Mouse (Mus musculus): ENCODE results near the gene Fto. TPM values are rescaled to one million over a fixed set of nuclear protein-coding genes. Genes with fewer than 3 reads are reported as not detected.
A peak's percentile ranks its signal among the peaks of the same experiment; 100 is the strongest.

The Fto gene
- polyA plus RNA-seq, 1 experiment from 2014 or later = 116 TPM

- Histone ChIP-seq H3K36me3 (peaks cover 21% of the 10 kb centered on the region), H3K4me2 (replicated peaks) (no peak overlapping the region), H3K4me3 (no peak overlapping the region), H3K27ac (no peak overlapping the region), H3K27me3 (no peaks in the 10 kb centered on the region), H3K9me3 (replicated peaks) (no peaks in the 10 kb centered on the region), H3K9ac (no peak overlapping the region), H3K4me1 (0 out of 2 replicates have a peak, but pooled peaks cover 10% of the 10 kb centered on the region)
- 85% methylated on average over 4 of the region's 4 CpGs for WGBS
- no peak for ATAC-seq (ENCODE audit: low FRiP score)
Observed at GRCm38 (mm10) chr8:91407880-91408279, 94.6 kb downstream of the Fto start.

GRCm38 (mm10) chr8:91410007-91410406, 96.7 kb downstream of the Fto start:
- ATAC-seq (ENCODE audit: low FRiP score) = no peak
- no peak overlapping the region for H3K4me2 ChIP-seq (replicated peaks)
- no peak overlapping the region for H3K9ac ChIP-seq
- peaks cover 16% of the 10 kb centered on the region for H3K36me3 ChIP-seq
- H3K4me1 ChIP-seq = 0 out of 2 replicates have a peak, but pooled peaks cover 10% of the 10 kb centered on the region
- WGBS = 88% methylated on average over 12 of the region's 12 CpGs
- H3K27ac ChIP-seq = no peak overlapping the region
- no peaks in the 10 kb centered on the region for H3K9me3 ChIP-seq (replicated peaks)
- no peaks in the 10 kb centered on the region for H3K27me3 ChIP-seq
- H3K4me3 ChIP-seq = no peak overlapping the region

- 82% methylated on average over 5 of the region's 5 CpGs for WGBS
- Histone ChIP-seq H3K4me1 (no peaks in the 10 kb centered on the region), H3K27ac (no peak overlapping the region), H3K4me2 (replicated peaks) (no peak overlapping the region), H3K4me3 (no peak overlapping the region), H3K9ac (no peak overlapping the region), H3K36me3 (no peaks in the 10 kb centered on the region), H3K9me3 (replicated peaks) (no peaks in the 10 kb centered on the region), H3K27me3 (no peaks in the 10 kb centered on the region)
- ATAC-seq (ENCODE audit: low FRiP score) = no peak
Observed at GRCm38 (mm10) chr8:91424491-91425074, 111.3 kb downstream of the Fto start.

GRCm38 (mm10) chr8:91425251-91425866, 112.0 kb downstream of the Fto start:
- no peak overlapping the region for H3K4me3 ChIP-seq
- no peak overlapping the region for H3K4me2 ChIP-seq (replicated peaks)
- no peaks in the 10 kb centered on the region for H3K9me3 ChIP-seq (replicated peaks)
- no peaks in the 10 kb centered on the region for H3K27me3 ChIP-seq
- 93% methylated on average over 10 of the region's 10 CpGs for WGBS
- no peak overlapping the region for H3K9ac ChIP-seq
- ATAC-seq (ENCODE audit: low FRiP score) = no peak
- H3K4me1 ChIP-seq = no peaks in the 10 kb centered on the region
- H3K27ac ChIP-seq = no peak overlapping the region
- no peaks in the 10 kb centered on the region for H3K36me3 ChIP-seq

- H3K4me3 ChIP-seq = no peak overlapping the region
- no peaks in the 10 kb centered on the region for H3K36me3 ChIP-seq
- ATAC-seq (ENCODE audit: low FRiP score) = no peak
- H3K9me3 ChIP-seq (replicated peaks) = no peaks in the 10 kb centered on the region; the same call in 1 of the 2 replicates
- WGBS = 81% methylated on average over 1 of the region's 1 CpGs
- H3K4me2 ChIP-seq (replicated peaks) = no peak overlapping the region
- no peaks in the 10 kb centered on the region for H3K4me1 ChIP-seq
- H3K9ac ChIP-seq = no peak overlapping the region
- H3K27me3 ChIP-seq = no peaks in the 10 kb centered on the region
- no peak overlapping the region for H3K27ac ChIP-seq
Observed at GRCm38 (mm10) chr8:91426496-91426895, 113.2 kb downstream of the Fto start.

GRCm38 (mm10) chr8:91430333-91430940, 117.1 kb downstream of the Fto start:
- no peak overlapping the region for H3K9ac ChIP-seq
- H3K9me3 ChIP-seq (replicated peaks) = peaks cover 5% of the 10 kb centered on the region; the same call in 1 of the 2 replicates
- no peaks in the 10 kb centered on the region for H3K36me3 ChIP-seq
- H3K4me3 ChIP-seq = no peak overlapping the region
- WGBS = 94% methylated on average over 3 of the region's 3 CpGs
- H3K27me3 ChIP-seq = no peaks in the 10 kb centered on the region
- H3K4me2 ChIP-seq (replicated peaks) = no peak overlapping the region
- no peak for ATAC-seq (ENCODE audit: low FRiP score)
- no peak overlapping the region for H3K27ac ChIP-seq
- H3K4me1 ChIP-seq = no peaks in the 10 kb centered on the region

GRCm38 (mm10) chr8:91436036-91436435, 122.7 kb downstream of the Fto start:
- peaks cover 7% of the 10 kb centered on the region; the same call in 1 of the 2 replicates for H3K36me3 ChIP-seq
- 97% methylated on average over 15 of the region's 15 CpGs for WGBS
- H3K27me3 ChIP-seq = no peaks in the 10 kb centered on the region
- H3K4me1 ChIP-seq = no peaks in the 10 kb centered on the region
- no peak overlapping the region for H3K9ac ChIP-seq
- no peak overlapping the region for H3K4me2 ChIP-seq (replicated peaks)
- ATAC-seq (ENCODE audit: low FRiP score) = no peak
- no peak overlapping the region for H3K27ac ChIP-seq
- 0 out of 2 replicates have a peak, but pooled peaks cover 10% of the 10 kb centered on the region for H3K9me3 ChIP-seq (replicated peaks)
- H3K4me3 ChIP-seq = no peak overlapping the region

- Histone ChIP-seq H3K9ac (no peak overlapping the region), H3K27ac (no peak overlapping the region), H3K4me3 (no peak overlapping the region), H3K4me2 (replicated peaks) (no peak overlapping the region), H3K36me3 (peaks cover 2% of the 10 kb centered on the region; the same call in 1 of the 2 replicates), H3K27me3 (no peaks in the 10 kb centered on the region), H3K4me1 (peaks cover 6% of the 10 kb centered on the region; the same call in 1 of the 2 replicates), H3K9me3 (replicated peaks) (no peaks in the 10 kb centered on the region)
- no peak for ATAC-seq (ENCODE audit: low FRiP score)
- WGBS = 69% methylated on average over 4 of the region's 4 CpGs
Observed at GRCm38 (mm10) chr8:91443911-91444310, 130.6 kb downstream of the Fto start.

- Histone ChIP-seq H3K27me3 (no peaks in the 10 kb centered on the region), H3K4me2 (replicated peaks) (no peak overlapping the region), H3K36me3 (peaks cover 2% of the 10 kb centered on the region; the same call in 1 of the 2 replicates), H3K27ac (peak overlapping the region; percentile 30; the same call in 1 of the 2 replicates), H3K9ac (no peak overlapping the region), H3K9me3 (replicated peaks) (no peaks in the 10 kb centered on the region), H3K4me3 (no peak overlapping the region), H3K4me1 (peaks cover 6% of the 10 kb centered on the region; the same call in 1 of the 2 replicates)
- no peak for ATAC-seq (ENCODE audit: low FRiP score)
- 74% methylated on average over 11 of the region's 11 CpGs for WGBS
Observed at GRCm38 (mm10) chr8:91444636-91445410, 131.5 kb downstream of the Fto start.

GRCm38 (mm10) chr8:91445516-91445915, 132.2 kb downstream of the Fto start:
- no peak for ATAC-seq (ENCODE audit: low FRiP score)
- Histone ChIP-seq H3K4me2 (replicated peaks) (no peak overlapping the region), H3K4me1 (peaks cover 6% of the 10 kb centered on the region; the same call in 1 of the 2 replicates), H3K4me3 (no peak overlapping the region), H3K27me3 (no peaks in the 10 kb centered on the region), H3K27ac (no peak overlapping the region), H3K9me3 (replicated peaks) (no peaks in the 10 kb centered on the region), H3K36me3 (peaks cover 2% of the 10 kb centered on the region; the same call in 1 of the 2 replicates), H3K9ac (no peak overlapping the region)
- 80% methylated on average over 10 of the region's 10 CpGs for WGBS

- WGBS = 85% methylated on average over 5 of the region's 5 CpGs
- H3K27ac ChIP-seq = no peak overlapping the region
Observed at GRCm38 (mm10) chr8:91446008-91446407, 132.7 kb downstream of the Fto start.

More at GRCm38 (mm10) chr8:91446008-91446407, 132.7 kb downstream of the Fto start:
- no peak overlapping the region for H3K4me2 ChIP-seq (replicated peaks)
- H3K9ac ChIP-seq = no peak overlapping the region
- H3K27me3 ChIP-seq = no peaks in the 10 kb centered on the region
- H3K4me1 ChIP-seq = peaks cover 6% of the 10 kb centered on the region; the same call in 1 of the 2 replicates
- no peaks in the 10 kb centered on the region for H3K9me3 ChIP-seq (replicated peaks)
- ATAC-seq (ENCODE audit: low FRiP score) = no peak
- peaks cover 2% of the 10 kb centered on the region; the same call in 1 of the 2 replicates for H3K36me3 ChIP-seq
- H3K4me3 ChIP-seq = no peak overlapping the region

Measured in hindbrain, embryonic 12.5 days (tissue).